Mouse (Mus musculus): ENCODE results near the gene Cd48. TPM values are rescaled to one million over a fixed set of nuclear protein-coding genes. Genes with fewer than 3 reads are reported as not detected.
"Not testable (repeated sequence)": the region's sequence is repeated elsewhere in the genome, so short reads cannot be mapped to it uniquely, and the experiment has no call there.

Cd48 gene
- polyA plus RNA-seq, 1 experiment: not detected

- H3K4me2 ChIP-seq (ENCODE audit: low read depth): no peak overlapping the region
- H3K79me2 ChIP-seq (ENCODE audit: control insufficient read depth, insufficient read depth): no peaks in the 10 kb centered on the region
- no peak for TF ChIP-seq POLR2AphosphoS2 (IDR thresholded peaks at IDR 0.05; ENCODE audit: insufficient read length, low read depth)
- H3K36me3 ChIP-seq (ENCODE audit: control insufficient read depth, insufficient read depth): no peaks in the 10 kb centered on the region
- H3ac ChIP-seq (ENCODE audit: control insufficient read depth, insufficient read length): no peak overlapping the region
- no peaks in the 10 kb centered on the region for H3K27me3 ChIP-seq (ENCODE audit: control insufficient read depth, insufficient read depth, insufficient read length)
- no peak overlapping the region for H3K4me3 ChIP-seq
Observed at GRCm38 (mm10) chr1:171698983-171699382, 17.2 kb downstream of the Cd48 start.

GRCm38 (mm10) chr1:171713736-171714135, 31.9 kb downstream of the Cd48 start:
- not testable (repeated sequence) for H3K27me3 ChIP-seq (ENCODE audit: control insufficient read depth, insufficient read depth, insufficient read length); H3K4me3 ChIP-seq; H3ac ChIP-seq (ENCODE audit: control insufficient read depth, insufficient read length); H3K36me3 ChIP-seq (ENCODE audit: control insufficient read depth, insufficient read depth); H3K4me2 ChIP-seq (ENCODE audit: low read depth); H3K79me2 ChIP-seq (ENCODE audit: control insufficient read depth, insufficient read depth)

- Histone ChIP-seq H3K4me2 (ENCODE audit: low read depth) (no peak overlapping the region), H3ac (ENCODE audit: control insufficient read depth, insufficient read length) (no peak overlapping the region), H3K27me3 (ENCODE audit: control insufficient read depth, insufficient read depth, insufficient read length) (no peaks in the 10 kb centered on the region), H3K4me3 (no peak overlapping the region), H3K36me3 (ENCODE audit: control insufficient read depth, insufficient read depth) (no peaks in the 10 kb centered on the region), H3K79me2 (ENCODE audit: control insufficient read depth, insufficient read depth) (no peaks in the 10 kb centered on the region)
- TF ChIP-seq MYOG (IDR thresholded peaks at IDR 0.05; ENCODE audit: control insufficient read depth in 1 of 3, insufficient read depth in 1 of 3, insufficient read length in 2 of 3, low read depth in 2 of 3) (no peak), REST (IDR thresholded peaks at IDR 0.05; ENCODE audit: insufficient read depth, insufficient read length) (no peak)
Observed at GRCm38 (mm10) chr1:171715434-171715833, 33.6 kb downstream of the Cd48 start.

- Histone ChIP-seq H3K27me3 (ENCODE audit: control insufficient read depth, insufficient read depth, insufficient read length) (no peaks in the 10 kb centered on the region), H3K4me3 (no peak overlapping the region), H3ac (ENCODE audit: control insufficient read depth, insufficient read length) (no peak overlapping the region), H3K79me2 (ENCODE audit: control insufficient read depth, insufficient read depth) (no peaks in the 10 kb centered on the region), H3K36me3 (ENCODE audit: control insufficient read depth, insufficient read depth) (no peaks in the 10 kb centered on the region), H3K4me2 (ENCODE audit: low read depth) (no peak overlapping the region)
- TF ChIP-seq USF1 (IDR thresholded peaks at IDR 0.05; ENCODE audit: low read depth): no peak
Observed at GRCm38 (mm10) chr1:171716232-171716631, 34.4 kb downstream of the Cd48 start.

GRCm38 (mm10) chr1:171731195-171731594, 49.4 kb downstream of the Cd48 start:
- no peaks in the 10 kb centered on the region for H3K79me2 ChIP-seq (ENCODE audit: control insufficient read depth, insufficient read depth)
- H3K4me2 ChIP-seq (ENCODE audit: low read depth): no peak overlapping the region
- H3K4me3 ChIP-seq: no peak overlapping the region
- H3K36me3 ChIP-seq (ENCODE audit: control insufficient read depth, insufficient read depth): no peaks in the 10 kb centered on the region
- TF ChIP-seq REST (IDR thresholded peaks at IDR 0.05; ENCODE audit: insufficient read depth, insufficient read length) (no peak), SRF (IDR thresholded peaks at IDR 0.05; ENCODE audit: control insufficient read depth, insufficient read length, low read depth) (no peak), POLR2A (IDR thresholded peaks at IDR 0.05; ENCODE audit: insufficient read length, low read depth) (no peak), TCF12 (IDR thresholded peaks at IDR 0.05; ENCODE audit: insufficient read depth, poor library complexity, severe bottlenecking) (no peak), TCF3 (IDR thresholded peaks at IDR 0.05; ENCODE audit: insufficient read length, low read depth) (no peak), MYOD1 (IDR thresholded peaks at IDR 0.05; ENCODE audit: control insufficient read depth in 1 of 3, insufficient read length in 2 of 3, low read depth in 2 of 3) (no peak), E2F4 (IDR thresholded peaks at IDR 0.05; ENCODE audit: insufficient read depth) (no peak), MYOG (IDR thresholded peaks at IDR 0.05; ENCODE audit: control insufficient read depth in 1 of 3, insufficient read depth in 1 of 3, insufficient read length in 2 of 3, low read depth in 2 of 3) (no peak), CEBPB (IDR thresholded peaks at IDR 0.05; ENCODE audit: insufficient read depth, poor library complexity, severe bottlenecking) (no peak), MAX (IDR thresholded peaks at IDR 0.05; ENCODE audit: low read depth) (no peak), USF1 (IDR thresholded peaks at IDR 0.05; ENCODE audit: low read depth) (no peak), POLR2AphosphoS2 (IDR thresholded peaks at IDR 0.05; ENCODE audit: insufficient read length, low read depth) (no peak)
- no peaks in the 10 kb centered on the region for H3K27me3 ChIP-seq (ENCODE audit: control insufficient read depth, insufficient read depth, insufficient read length)
- no peak overlapping the region for H3ac ChIP-seq (ENCODE audit: control insufficient read depth, insufficient read length)

- H3ac ChIP-seq (ENCODE audit: control insufficient read depth, insufficient read length): no peak overlapping the region
- H3K36me3 ChIP-seq (ENCODE audit: control insufficient read depth, insufficient read depth): no peaks in the 10 kb centered on the region
- H3K27me3 ChIP-seq (ENCODE audit: control insufficient read depth, insufficient read depth, insufficient read length): no peaks in the 10 kb centered on the region
- H3K79me2 ChIP-seq (ENCODE audit: control insufficient read depth, insufficient read depth): no peaks in the 10 kb centered on the region
- H3K4me2 ChIP-seq (ENCODE audit: low read depth): no peak overlapping the region
- no peak overlapping the region for H3K4me3 ChIP-seq
- no peak for TF ChIP-seq TCF3 (IDR thresholded peaks at IDR 0.05; ENCODE audit: insufficient read length, low read depth)
Observed at GRCm38 (mm10) chr1:171734898-171735297, 53.1 kb downstream of the Cd48 start.

All from myocyte (in vitro differentiated cells).